Comparison of ENCODE assay signal across 7 mouse cellular contexts in genomic region chrX:75757966-75758365, GRCm38 (mm10).
DNase-seq lines count a peak whose midpoint lies in the region; ATAC-seq and TF ChIP-seq lines count a peak whose summit lies in the region.
"Not testable (repeated sequence)": the region's sequence is repeated elsewhere in the genome, so short reads cannot be mapped to it uniquely, and the experiment has no call there.

No protein-coding gene starts in this region.

- not testable (repeated sequence) for ATAC-seq in forebrain, postnatal 0 days; hindbrain, embryonic 11.5 days (ENCODE audit: low FRiP score); lung, postnatal 0 days

- H3K9ac ChIP-seq in forebrain, postnatal 0 days; hindbrain, embryonic 11.5 days (ENCODE audit: low read depth, low read length); lung, postnatal 0 days (replicated peaks; ENCODE audit: low read depth): not testable (repeated sequence)

- not testable (repeated sequence) for H3K36me3 ChIP-seq in forebrain, postnatal 0 days (ENCODE audit: insufficient read depth); hindbrain, embryonic 11.5 days (ENCODE audit: control insufficient read depth, insufficient read depth, low read length); lung, postnatal 0 days (ENCODE audit: insufficient read depth, low read length)

- H3K4me3 ChIP-seq in forebrain, postnatal 0 days (ENCODE audit: low read depth, low read length); hindbrain, embryonic 11.5 days (ENCODE audit: low read depth, low read length); lung, postnatal 0 days (ENCODE audit: low read depth, low read length): not testable (repeated sequence)

- TF ChIP-seq EP300 in lung, postnatal 0 days (IDR thresholded peaks at IDR 0.05) = not testable (repeated sequence)

- not testable (repeated sequence) for H3K4me2 ChIP-seq in forebrain, postnatal 0 days (ENCODE audit: low read depth); hindbrain, embryonic 11.5 days (replicated peaks; ENCODE audit: low read depth, low read length); lung, postnatal 0 days (replicated peaks; ENCODE audit: low read depth, low read length)

- DNase-seq in adrenal gland, postnatal 14 days = peak; percentile 75
- peak; percentile 58 for DNase-seq in forebrain, postnatal 0 days
- DNase-seq in hindbrain, embryonic 11.5 days (ENCODE audit: low spot score) = peak; percentile 31
- peak; percentile 73 for DNase-seq in layer of hippocampus, adult 9-10 months (ENCODE audit: low spot score)
- peak; percentile 4 for DNase-seq in lung, postnatal 0 days (ENCODE audit: low spot score)
- DNase-seq in ovary, postnatal 10 days (ENCODE audit: low spot score) = peak; percentile 69
- DNase-seq in thymus, postnatal 0 days (ENCODE audit: low spot score) = peak; percentile 35

- not testable (repeated sequence) for TF ChIP-seq CTCF in forebrain, postnatal 0 days (IDR thresholded peaks at IDR 0.05; ENCODE audit: low read depth)
- TF ChIP-seq CTCF in lung, postnatal 0 days (IDR thresholded peaks at IDR 0.05) = peak; percentile 37

- WGBS in forebrain, postnatal 0 days = 73% methylated on average over 13 of the region's 14 CpGs
- WGBS in hindbrain, embryonic 11.5 days = 81% methylated on average over 14 of the region's 14 CpGs
- WGBS in lung, postnatal 0 days = 84% methylated on average over 14 of the region's 14 CpGs

- H3K4me1 ChIP-seq in forebrain, postnatal 0 days (ENCODE audit: insufficient read depth); hindbrain, embryonic 11.5 days (replicated peaks; ENCODE audit: control insufficient read depth, insufficient read depth, low read length); lung, postnatal 0 days (ENCODE audit: insufficient read depth, low read depth, low read length): not testable (repeated sequence)

- H3K27me3 ChIP-seq in forebrain, postnatal 0 days (ENCODE audit: insufficient read depth, low read length); hindbrain, embryonic 11.5 days (ENCODE audit: control insufficient read depth, insufficient read depth, low read length); lung, postnatal 0 days (replicated peaks; ENCODE audit: insufficient read depth, low read length): not testable (repeated sequence)

- not testable (repeated sequence) for H3K9me3 ChIP-seq in forebrain, postnatal 0 days (ENCODE audit: low read length); hindbrain, embryonic 11.5 days (ENCODE audit: control insufficient read depth, low read length); lung, postnatal 0 days (ENCODE audit: low read length)

- not testable (repeated sequence) for H3K27ac ChIP-seq in forebrain, postnatal 0 days (ENCODE audit: low read depth, low read length); hindbrain, embryonic 11.5 days (ENCODE audit: low read depth, low read length); lung, postnatal 0 days (ENCODE audit: low read length)

Comparison
In these comparisons a context has a peak if more than half of its experiments do, and no peak if none do; other contexts are left out.
1. DNase-seq: peak in every context shown above with its lines; median percentile 75 in adrenal gland, postnatal 14 days; 73 in layer of hippocampus, adult 9-10 months; 69 in ovary, postnatal 10 days; 58 in forebrain, postnatal 0 days; 35 in thymus, postnatal 0 days; 31 in hindbrain, embryonic 11.5 days; 4 in lung, postnatal 0 days.